Mouse (Mus musculus): ENCODE measurements around the gene Bcat2.
"Not testable (repeated sequence)": the region's sequence is repeated elsewhere in the genome, so short reads cannot be mapped to it uniquely, and the experiment has no call there.

Gene Bcat2

GRCm38 (mm10) chr7:45570103-45570741 is at the start of gene Bcat2:
TSS of gene Bcat2 (plus strand) at chr7:45570153.
- DNase-seq (ENCODE audit: low spot score), result peak; percentile 58

- DNase-seq (ENCODE audit: low spot score), result no peak
These were observed 49.3 kb upstream of the Bcat2 start for GRCm38 (mm10) chr7:45520605-45521004.

- no peak for DNase-seq (ENCODE audit: low spot score)
These were observed 48.2 kb upstream of the Bcat2 start for GRCm38 (mm10) chr7:45521728-45522184.

DNA sequence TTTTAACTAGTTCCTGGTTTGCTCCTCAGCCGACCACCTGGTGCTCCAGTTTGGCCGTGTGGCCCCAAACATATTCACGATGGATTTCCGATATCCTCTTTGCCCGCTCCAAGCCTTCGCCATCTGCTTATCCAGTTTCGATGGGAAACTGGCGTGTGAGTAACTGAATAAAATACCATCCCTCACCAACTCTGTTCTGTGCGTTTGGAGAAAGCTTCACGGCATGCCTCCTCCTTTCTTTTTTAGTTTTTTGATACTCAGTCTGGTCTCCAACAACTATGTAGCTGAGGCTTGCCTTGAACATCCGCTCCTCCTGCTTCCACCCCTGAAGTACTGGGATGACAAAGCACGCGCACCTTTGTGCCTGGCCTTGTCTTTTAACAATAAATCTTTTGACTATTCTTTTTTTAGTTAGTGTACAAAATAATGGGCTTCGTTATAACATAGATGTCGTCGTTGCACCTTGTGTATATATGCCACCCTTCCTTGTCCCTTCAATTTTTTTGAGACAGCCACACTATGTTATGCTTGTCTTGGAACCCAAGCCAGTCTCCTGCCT is 47.7 kb upstream of the Bcat2 start:
- DNase-seq (ENCODE audit: low spot score), result no peak

DNA sequence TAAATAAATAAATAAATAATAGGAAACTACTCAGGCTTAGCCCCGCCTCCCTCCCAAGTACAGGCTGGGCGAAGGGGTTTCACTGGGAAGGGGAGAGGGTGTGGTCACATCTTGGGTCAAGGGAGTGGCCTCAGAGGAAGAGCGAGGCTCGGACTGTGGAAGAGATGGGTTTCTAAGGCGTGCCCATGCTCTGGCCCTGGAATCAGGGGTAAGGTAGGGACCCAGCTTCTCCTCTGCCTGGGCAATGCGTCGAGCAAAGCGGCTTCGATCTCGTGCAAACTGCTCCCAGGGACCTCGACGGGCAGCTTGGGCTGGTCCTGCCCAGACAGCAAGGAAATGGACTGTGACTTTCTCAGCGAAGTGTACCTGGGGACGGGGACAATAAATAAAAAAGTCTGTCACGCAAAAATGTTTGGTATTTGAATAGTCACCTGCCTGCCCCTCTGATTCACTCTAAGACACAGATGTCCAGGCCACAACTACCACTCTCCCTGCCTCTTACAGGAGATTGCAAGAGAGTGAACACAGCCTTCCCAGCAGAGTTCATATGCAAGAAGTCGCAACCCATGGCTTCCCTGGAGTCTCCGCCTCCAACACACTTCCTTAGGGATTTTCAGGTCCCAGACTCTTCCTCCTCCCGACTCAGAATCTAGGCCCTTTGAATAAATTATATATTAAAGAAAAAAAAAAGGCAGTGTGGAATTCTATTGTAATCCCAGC is 46.8 kb upstream of the Bcat2 start:
- DNase-seq (ENCODE audit: low spot score), result no peak

GRCm38 (mm10) chr7:45523678-45524170 is 46.2 kb upstream of the Bcat2 start:
- DNase-seq (ENCODE audit: low spot score), result no peak

DNA sequence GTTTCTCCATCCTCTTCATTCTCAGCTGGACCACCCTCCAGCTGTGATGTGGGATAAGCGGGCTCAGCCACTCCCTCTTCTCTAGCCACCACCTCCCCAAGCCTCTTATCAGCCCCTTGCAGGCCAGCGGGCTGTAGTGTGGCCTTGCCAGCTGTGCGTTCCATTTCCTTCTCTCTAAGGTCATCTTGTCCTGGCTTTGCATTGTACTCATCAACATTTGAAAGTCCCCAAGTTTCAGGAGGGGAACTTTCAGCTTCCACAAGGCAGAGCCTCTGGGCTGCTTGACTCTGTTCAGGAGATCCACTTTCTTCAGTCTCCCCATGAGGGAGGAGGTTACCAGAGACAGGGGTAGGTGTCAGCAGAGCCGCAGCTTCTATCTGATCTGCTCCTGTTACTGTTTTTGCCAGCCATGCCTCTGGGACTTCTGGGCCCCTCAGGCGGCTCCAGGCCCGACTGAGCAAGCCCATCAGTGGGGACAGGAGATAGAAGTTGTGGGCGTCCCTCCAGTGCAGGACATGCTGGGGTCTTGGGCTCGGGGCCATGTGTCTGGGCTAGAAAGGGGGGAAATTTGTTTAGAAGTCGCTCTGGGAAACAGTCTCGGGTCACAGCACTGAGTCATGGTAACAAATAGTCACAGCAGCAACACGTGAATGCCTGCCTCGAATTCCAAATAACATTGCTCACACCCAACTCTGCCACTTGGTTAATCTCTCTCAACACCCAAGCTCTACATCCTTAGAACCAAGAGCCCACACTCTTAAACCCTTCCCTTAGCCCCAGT is 44.9 kb upstream of the Bcat2 start:
- DNase-seq (ENCODE audit: low spot score), result peak; percentile 47

GRCm38 (mm10) chr7:45525809-45526473 is 44.0 kb upstream of the Bcat2 start, which contains the start of the genes Ppp1r15a and Plekha4:
TSS of gene Ppp1r15a (minus strand) at chr7:45526268.
TSS of gene Plekha4 (plus strand) at chr7:45526330.
- peak; percentile 93 for DNase-seq (ENCODE audit: low spot score)

DNA sequence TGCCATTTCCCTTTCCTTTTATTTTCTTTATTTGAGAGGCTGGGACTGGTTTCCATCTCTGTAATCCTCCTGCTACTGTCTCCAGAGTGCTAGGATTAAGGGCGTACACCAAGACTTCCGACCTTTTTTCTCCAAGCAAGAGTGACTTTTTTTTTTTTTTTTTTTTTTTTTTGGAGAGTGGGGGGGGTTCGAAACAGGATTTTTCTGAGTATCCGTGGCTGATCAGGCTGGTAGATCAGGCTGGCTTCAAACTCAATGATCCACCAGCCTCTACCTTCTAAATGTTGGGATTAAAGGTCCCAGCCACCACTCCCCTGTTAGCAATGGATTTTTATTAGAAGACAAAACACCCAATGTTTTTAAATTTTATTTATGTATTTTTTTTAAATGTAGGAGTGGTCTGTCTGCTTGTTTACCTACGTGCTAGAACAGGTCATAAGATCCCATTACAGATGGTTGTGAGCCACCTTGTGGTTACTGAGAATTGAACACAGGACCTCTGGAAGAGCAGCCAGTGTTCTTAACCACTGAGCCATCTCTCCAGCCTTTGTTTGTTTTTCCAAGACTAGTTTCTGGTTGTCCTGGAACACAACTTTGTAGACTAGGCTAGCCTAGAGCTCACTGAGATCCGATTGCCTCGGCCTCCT is 43.4 kb upstream of the Bcat2 start:
- DNase-seq (ENCODE audit: low spot score), result peak; percentile 53

GRCm38 (mm10) chr7:45527169-45527568 is 42.8 kb upstream of the Bcat2 start:
- not testable (repeated sequence) for DNase-seq (ENCODE audit: low spot score)

DNA sequence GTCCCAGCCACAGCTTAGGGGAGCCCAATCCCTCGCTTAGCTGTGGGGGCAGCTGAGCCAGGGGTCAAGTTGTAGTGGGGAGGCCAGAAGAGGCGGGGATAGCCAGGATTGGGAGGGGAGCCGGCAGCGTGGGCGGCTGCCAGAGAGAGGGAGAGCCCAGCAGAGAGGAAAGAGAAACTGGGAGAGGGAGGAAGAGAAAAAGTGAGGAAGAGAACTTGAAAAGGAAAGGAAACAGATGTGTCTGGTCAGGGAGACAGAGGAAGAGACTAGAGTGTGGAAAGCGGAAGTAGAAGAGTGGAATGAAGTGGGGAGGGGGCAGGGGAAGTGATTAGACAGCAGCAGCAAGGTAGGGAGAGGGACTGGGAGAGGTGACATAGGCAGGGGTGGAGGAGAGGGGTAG is 40.5 kb upstream of the Bcat2 start:
- DNase-seq (ENCODE audit: low spot score), result no peak

DNA sequence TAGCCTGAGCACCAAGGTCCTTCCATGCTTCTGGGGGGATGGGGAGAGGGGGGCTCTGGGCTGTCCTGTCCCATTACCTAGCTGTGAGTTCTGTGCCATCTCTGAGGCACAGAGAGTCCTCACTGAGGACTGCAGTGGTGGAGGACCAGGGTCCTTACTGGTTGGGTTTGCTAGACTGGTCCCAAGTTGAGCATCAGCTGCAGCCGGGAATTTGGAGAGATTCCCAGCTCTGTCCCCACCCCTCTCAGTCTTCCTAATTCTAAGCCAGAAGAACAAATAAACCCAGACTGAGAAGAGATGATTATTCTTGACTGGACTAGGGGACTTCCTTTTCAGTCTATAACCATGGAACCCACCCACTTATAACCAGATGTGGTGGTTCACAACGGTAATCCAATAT is 39.3 kb upstream of the Bcat2 start:
- no peak for DNase-seq (ENCODE audit: low spot score)

GRCm38 (mm10) chr7:45535676-45536075 is 34.3 kb upstream of the Bcat2 start:
- peak; percentile 36 for DNase-seq (ENCODE audit: low spot score)

GRCm38 (mm10) chr7:45537602-45538001 is 32.4 kb upstream of the Bcat2 start:
- no peak for DNase-seq (ENCODE audit: low spot score)

GRCm38 (mm10) chr7:45538163-45539041 is 31.6 kb upstream of the Bcat2 start:
- DNase-seq (ENCODE audit: low spot score), result no peak

DNA sequence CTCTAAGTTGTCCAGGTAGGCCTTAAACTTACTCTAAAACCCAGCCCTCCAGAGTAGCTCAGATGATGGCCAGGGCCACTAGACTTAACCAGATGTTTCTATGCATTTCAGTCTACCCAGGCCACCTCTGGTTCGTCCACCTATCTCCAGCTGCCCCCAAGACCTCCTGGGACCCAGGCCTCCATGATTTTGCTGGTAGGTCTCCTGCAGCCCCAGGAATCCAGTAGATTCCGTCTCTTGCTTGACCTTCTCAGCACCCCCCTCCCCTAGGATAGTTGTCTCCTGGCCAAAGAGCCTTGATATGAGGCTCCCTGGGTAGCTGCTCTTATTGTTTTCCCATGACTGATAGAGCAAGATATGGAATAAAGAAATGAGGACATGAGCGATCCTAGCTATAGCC is 30.9 kb upstream of the Bcat2 start:
- no peak for DNase-seq (ENCODE audit: low spot score)

DNA sequence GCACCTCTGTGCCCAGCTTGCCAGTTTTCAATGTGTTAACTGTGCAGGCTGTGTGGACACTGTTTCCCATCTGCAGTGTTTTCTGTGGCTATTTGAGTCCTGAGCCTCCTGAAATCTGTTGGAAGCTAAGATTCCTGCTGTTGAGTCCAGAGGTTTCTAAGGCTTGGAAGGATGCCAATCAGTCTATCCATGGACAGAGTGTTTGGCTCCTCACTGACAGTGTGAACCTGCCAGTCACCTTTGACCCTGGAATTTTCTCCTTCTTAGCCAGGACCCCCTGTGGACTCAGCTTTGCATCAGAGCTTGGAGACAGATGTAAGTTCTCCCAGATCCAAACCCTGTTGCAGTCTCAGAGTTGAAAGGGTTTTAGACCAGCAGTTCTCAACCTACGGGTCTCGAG is 29.7 kb upstream of the Bcat2 start:
- DNase-seq (ENCODE audit: low spot score), result no peak

GRCm38 (mm10) chr7:45544525-45544924 is 25.4 kb upstream of the Bcat2 start:
- no peak for DNase-seq (ENCODE audit: low spot score)

- DNase-seq (ENCODE audit: low spot score), result no peak
These were observed 20.1 kb upstream of the Bcat2 start for GRCm38 (mm10) chr7:45549641-45550436.

Data from adipocyte (in vitro differentiated cells).